Mouse (Mus musculus) ES-Bruce4 (cell line): ENCODE measurements around the gene Ndufs7.

Source experiments
- CTCF ChIP-seq: IDR thresholded peaks from one replicate; pipeline ENCODE4 v1.8.1; 2011; ENCODE audit warnings: low read depth, low read length
- EP300 ChIP-seq: IDR thresholded peaks from 2 replicates; pipeline ENCODE4 v1.6.1; 2011; ENCODE audit warnings: low read depth, low read length; ENCODE audit not compliant: insufficient read depth
- POLR2A ChIP-seq: IDR thresholded peaks from one replicate; pipeline ENCODE4 v1.8.1; 2011; ENCODE audit warnings: low read length; ENCODE audit not compliant: insufficient read depth

- TF ChIP-seq POLR2A (no peak), CTCF (no peak), EP300 (no peak)
Observed at GRCm38 (mm10) chr10:80293325-80293724, 44.4 kb downstream of the Ndufs7 start.
